Mouse (Mus musculus): ENCODE measurements around the gene Trpd52l3. TPM values are rescaled to one million over a fixed set of nuclear protein-coding genes. Genes with fewer than 3 reads are reported as not detected.
"Not testable (repeated sequence)": the region's sequence is repeated elsewhere in the genome, so short reads cannot be mapped to it uniquely, and the experiment has no call there.

Gene Trpd52l3
- polyA plus RNA-seq, 1 experiment from 2014 or later, result not detected

DNA sequence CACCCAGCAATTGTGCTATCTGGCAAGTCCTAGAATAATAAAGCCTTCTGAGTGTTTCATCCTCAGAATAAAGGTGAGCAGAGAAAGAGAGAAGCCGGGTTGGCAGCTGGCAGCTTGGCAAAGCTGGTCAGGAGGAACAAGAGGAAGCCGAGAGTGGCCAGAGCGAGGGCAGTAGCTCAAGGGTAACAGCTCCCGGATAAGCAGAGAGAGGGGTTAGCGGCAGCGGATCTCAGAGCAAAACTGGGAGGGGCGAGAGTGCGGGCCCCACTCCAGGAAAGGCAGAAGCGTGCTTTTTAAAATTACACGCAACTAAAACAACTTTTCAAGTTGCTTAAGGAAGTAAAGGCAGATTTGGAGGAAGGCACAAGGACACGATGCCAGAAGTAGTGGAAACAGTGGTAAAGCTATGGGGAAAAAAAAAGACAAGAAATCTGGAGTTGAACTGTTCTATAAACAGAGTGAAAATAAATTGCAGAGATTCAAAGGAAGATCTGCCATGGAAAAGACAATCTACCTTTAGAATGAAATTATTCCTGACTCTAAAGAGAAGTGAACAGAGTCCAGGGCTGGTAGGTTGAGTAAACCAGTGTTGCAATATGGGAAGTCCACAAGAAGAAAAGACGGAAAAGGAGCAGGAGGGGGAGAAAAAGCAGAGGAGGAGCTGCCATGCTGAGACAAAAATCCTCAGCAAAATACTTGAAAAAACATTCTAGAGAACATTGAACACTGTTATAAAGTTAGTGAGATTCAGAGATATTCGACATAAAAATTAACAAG lies 7.1 kb downstream of the Trpd52l3 start:
- 77% methylated on average over 13 of the region's 13 CpGs for WGBS
- ATAC-seq (replicated peaks; ENCODE audit: insufficient number of reproducible peaks, low FRiP score, low TSS enrichment, low read depth), result no peak
- no peaks in the 10 kb centered on the region for H3K27me3 ChIP-seq (ENCODE audit: control insufficient read depth, insufficient read depth, low read length)
- H3K27ac ChIP-seq (replicated peaks; ENCODE audit: low read depth, low read length), result no peak overlapping the region
- H3K9me3 ChIP-seq (replicated peaks; ENCODE audit: control insufficient read depth, low read length), result no peaks in the 10 kb centered on the region
- no peaks in the 10 kb centered on the region for H3K4me1 ChIP-seq (ENCODE audit: control insufficient read depth, insufficient read depth, low read length)
- H3K36me3 ChIP-seq (replicated peaks; ENCODE audit: control insufficient read depth, insufficient read depth, low read depth, low read length), result no peaks in the 10 kb centered on the region
- DNase-seq (ENCODE audit: low spot score), result no peak
- no peak overlapping the region for H3K4me3 ChIP-seq (ENCODE audit: low read depth, low read length)
- H3K4me2 ChIP-seq (ENCODE audit: low read depth, low read length), result no peak overlapping the region
- H3K9ac ChIP-seq (replicated peaks; ENCODE audit: low read length), result no peak overlapping the region

DNA sequence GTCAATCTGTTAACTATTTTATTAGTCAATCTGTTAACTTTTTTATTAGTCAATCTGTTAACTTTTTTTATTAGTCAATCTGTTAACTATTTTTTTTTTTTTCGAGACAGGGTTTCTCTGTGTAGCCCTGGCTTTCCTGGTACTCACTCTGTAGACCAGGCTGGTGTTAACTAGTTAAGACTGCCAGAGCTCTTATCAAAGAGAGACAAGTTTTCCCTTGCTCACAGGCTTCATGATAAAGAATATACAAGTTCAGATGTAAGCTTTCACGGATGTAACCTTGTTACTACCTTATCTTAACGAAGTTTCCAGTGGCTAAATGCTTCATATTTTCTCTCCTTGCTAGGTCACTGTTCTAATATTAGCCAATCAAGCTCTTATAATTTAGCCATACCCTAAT lies 10.7 kb downstream of the Trpd52l3 start:
- Histone ChIP-seq H3K27ac (replicated peaks; ENCODE audit: low read depth, low read length) (no peak overlapping the region), H3K27me3 (ENCODE audit: control insufficient read depth, insufficient read depth, low read length) (no peaks in the 10 kb centered on the region), H3K36me3 (replicated peaks; ENCODE audit: control insufficient read depth, insufficient read depth, low read depth, low read length) (no peaks in the 10 kb centered on the region), H3K4me1 (ENCODE audit: control insufficient read depth, insufficient read depth, low read length) (no peaks in the 10 kb centered on the region), H3K4me3 (ENCODE audit: low read depth, low read length) (no peak overlapping the region), H3K9ac (replicated peaks; ENCODE audit: low read length) (no peak overlapping the region), H3K4me2 (ENCODE audit: low read depth, low read length) (no peak overlapping the region), H3K9me3 (replicated peaks; ENCODE audit: control insufficient read depth, low read length) (no peaks in the 10 kb centered on the region)
- DNase-seq (ENCODE audit: low spot score), result no peak
- WGBS, result 80% methylated on average over 3 of the region's 3 CpGs
- no peak for ATAC-seq (replicated peaks; ENCODE audit: insufficient number of reproducible peaks, low FRiP score, low TSS enrichment, low read depth)

DNA sequence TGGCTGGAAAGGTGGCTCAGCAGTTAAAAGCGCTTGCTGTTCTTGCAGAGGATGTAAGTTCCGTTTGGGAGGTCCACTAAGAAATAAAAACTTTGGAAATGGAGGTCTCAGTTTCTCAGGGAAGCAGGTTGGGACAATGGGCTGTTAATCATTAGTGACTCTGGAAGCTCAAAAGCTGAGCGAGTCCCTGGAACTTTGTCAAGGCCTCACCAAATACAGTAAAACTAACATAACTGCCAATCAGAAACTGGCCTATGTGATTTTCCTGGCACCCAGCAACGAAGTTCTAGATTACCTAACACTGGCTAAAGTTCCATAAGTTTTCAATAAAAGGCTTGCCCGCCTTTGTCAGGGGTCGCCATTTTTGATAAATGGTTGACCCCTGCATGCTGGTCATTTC lies 12.6 kb downstream of the Trpd52l3 start:
- Histone ChIP-seq H3K4me3 (ENCODE audit: low read depth, low read length) (no peak overlapping the region), H3K4me1 (ENCODE audit: control insufficient read depth, insufficient read depth, low read length) (no peaks in the 10 kb centered on the region), H3K9me3 (replicated peaks; ENCODE audit: control insufficient read depth, low read length) (no peaks in the 10 kb centered on the region), H3K27me3 (ENCODE audit: control insufficient read depth, insufficient read depth, low read length) (no peaks in the 10 kb centered on the region), H3K27ac (replicated peaks; ENCODE audit: low read depth, low read length) (no peak overlapping the region), H3K9ac (replicated peaks; ENCODE audit: low read length) (no peak overlapping the region), H3K36me3 (replicated peaks; ENCODE audit: control insufficient read depth, insufficient read depth, low read depth, low read length) (no peaks in the 10 kb centered on the region), H3K4me2 (ENCODE audit: low read depth, low read length) (no peak overlapping the region)
- no peak for ATAC-seq (replicated peaks; ENCODE audit: insufficient number of reproducible peaks, low FRiP score, low TSS enrichment, low read depth)
- WGBS, result 77% methylated on average over 6 of the region's 6 CpGs
- no peak for DNase-seq (ENCODE audit: low spot score)

DNA sequence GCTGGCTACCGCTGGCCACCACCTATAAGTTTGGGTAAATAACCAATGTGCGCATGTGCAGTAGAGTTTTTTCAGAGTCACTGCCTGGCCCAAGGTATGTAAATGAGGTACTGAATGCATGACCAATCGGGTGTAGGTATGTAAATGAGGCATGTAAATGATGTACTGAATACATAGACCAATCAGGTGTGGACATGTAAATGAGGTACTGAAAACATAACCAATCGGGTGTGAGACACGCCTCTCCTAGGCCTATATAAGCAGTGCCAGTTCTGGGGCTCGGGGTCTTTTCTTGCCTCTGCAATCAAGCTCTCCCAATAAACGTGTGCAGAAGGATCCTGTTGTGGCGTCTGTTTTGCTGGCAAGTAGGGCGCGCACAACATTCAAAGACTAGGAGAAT lies 19.8 kb downstream of the Trpd52l3 start:
- H3K27me3 ChIP-seq (ENCODE audit: control insufficient read depth, insufficient read depth, low read length); H3K9me3 ChIP-seq (replicated peaks; ENCODE audit: control insufficient read depth, low read length); H3K4me3 ChIP-seq (ENCODE audit: low read depth, low read length); DNase-seq (ENCODE audit: low spot score); ATAC-seq (replicated peaks; ENCODE audit: insufficient number of reproducible peaks, low FRiP score, low TSS enrichment, low read depth); H3K27ac ChIP-seq (replicated peaks; ENCODE audit: low read depth, low read length); H3K4me2 ChIP-seq (ENCODE audit: low read depth, low read length); H3K9ac ChIP-seq (replicated peaks; ENCODE audit: low read length); H3K4me1 ChIP-seq (ENCODE audit: control insufficient read depth, insufficient read depth, low read length); H3K36me3 ChIP-seq (replicated peaks; ENCODE audit: control insufficient read depth, insufficient read depth, low read depth, low read length): not testable (repeated sequence)
- 95% methylated on average over 10 of the region's 10 CpGs for WGBS

DNA sequence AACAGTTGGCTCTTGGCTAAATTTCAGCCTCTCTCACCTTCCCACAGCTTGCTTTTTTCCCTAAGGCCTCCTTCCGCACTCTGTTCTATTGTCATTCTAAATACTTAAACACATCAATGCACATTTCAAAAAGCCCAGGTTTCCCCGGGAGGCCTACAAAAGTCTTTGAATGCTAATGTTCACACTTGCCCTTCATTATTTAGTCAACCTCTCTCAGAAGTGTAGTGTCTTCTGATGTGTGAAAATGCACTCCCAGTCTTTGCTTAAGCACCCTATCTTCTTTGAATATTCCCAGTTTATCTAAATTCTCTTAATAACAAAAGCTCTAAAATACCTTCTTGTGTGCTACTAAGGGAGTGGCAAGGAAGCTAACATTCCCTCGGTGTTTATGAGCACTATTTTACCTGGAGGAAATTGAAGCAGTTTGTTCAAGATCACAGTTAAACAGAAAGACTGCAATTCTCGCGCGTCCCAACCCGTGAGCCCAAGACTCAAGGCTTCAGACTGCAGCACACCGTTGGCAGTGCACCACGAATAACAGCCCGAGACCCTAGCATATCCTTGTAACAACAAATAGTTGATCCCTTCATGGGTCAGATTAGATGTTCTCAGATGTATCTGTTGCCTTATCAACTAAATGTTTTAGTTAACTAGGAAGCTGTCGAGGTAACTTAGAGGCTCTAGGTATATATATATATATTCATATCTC lies 25.6 kb downstream of the Trpd52l3 start:
- Histone ChIP-seq H3K4me3 (ENCODE audit: low read depth, low read length) (no peak overlapping the region), H3K4me2 (ENCODE audit: low read depth, low read length) (no peak overlapping the region), H3K9ac (replicated peaks; ENCODE audit: low read length) (no peak overlapping the region), H3K36me3 (replicated peaks; ENCODE audit: control insufficient read depth, insufficient read depth, low read depth, low read length) (no peaks in the 10 kb centered on the region), H3K4me1 (ENCODE audit: control insufficient read depth, insufficient read depth, low read length) (no peaks in the 10 kb centered on the region), H3K27ac (replicated peaks; ENCODE audit: low read depth, low read length) (no peak overlapping the region), H3K9me3 (replicated peaks; ENCODE audit: control insufficient read depth, low read length) (no peaks in the 10 kb centered on the region), H3K27me3 (ENCODE audit: control insufficient read depth, insufficient read depth, low read length) (no peaks in the 10 kb centered on the region)
- no peak for ATAC-seq (replicated peaks; ENCODE audit: insufficient number of reproducible peaks, low FRiP score, low TSS enrichment, low read depth)
- DNase-seq (ENCODE audit: low spot score), result peak; percentile 33
- WGBS, result 41% methylated on average over 11 of the region's 11 CpGs

DNA sequence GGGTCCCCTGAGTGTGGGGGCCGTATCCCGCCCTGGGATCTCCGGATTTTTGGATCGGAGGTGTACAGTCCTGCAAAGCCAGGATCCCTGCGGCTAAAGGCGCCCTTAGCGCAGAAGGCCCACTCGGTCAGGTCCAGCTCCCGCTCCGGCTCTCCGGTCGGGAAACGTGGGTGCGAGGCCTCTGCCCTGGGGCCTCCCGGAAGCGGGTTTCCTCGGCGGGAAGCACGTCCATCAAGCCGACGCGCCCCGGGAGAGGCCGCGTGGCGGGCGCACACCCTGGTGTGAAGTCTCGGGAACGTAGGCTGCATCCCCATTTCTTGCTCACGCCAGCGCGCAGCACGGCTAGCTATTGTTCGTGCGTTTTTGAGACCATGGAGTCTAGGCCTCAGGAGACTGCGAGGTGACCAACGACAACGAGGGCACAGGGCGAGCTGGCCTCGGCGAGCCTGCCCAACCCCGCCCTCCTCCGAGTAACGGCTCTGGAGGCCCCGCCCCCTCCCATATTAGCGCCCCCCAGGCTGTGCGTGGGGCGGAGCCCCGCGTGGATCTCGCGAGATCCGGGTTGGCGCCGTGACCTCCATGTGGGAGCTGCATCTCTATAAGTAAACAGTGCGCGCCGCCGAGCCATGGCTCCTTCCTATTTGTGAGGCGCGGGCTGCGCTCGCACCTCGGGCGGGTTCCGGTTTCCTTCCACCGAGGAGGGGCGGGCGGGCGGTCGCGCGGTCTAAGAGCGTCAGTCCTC lies 26.5 kb downstream of the Trpd52l3 start, which contains the start of gene Uhrf2:
Uhrf2 (plus strand) TSS at position 620 of the 742 bp plus-strand sequence.
- no peaks in the 10 kb centered on the region for H3K27me3 ChIP-seq (ENCODE audit: control insufficient read depth, insufficient read depth, low read length)
- H3K36me3 ChIP-seq (replicated peaks; ENCODE audit: control insufficient read depth, insufficient read depth, low read depth, low read length), result no peaks in the 10 kb centered on the region
- H3K9me3 ChIP-seq (replicated peaks; ENCODE audit: control insufficient read depth, low read length), result no peaks in the 10 kb centered on the region
- ATAC-seq (replicated peaks; ENCODE audit: insufficient number of reproducible peaks, low FRiP score, low TSS enrichment, low read depth), result peak; percentile 93
- WGBS, result 1% methylated on average over 67 of the region's 74 CpGs
- H3K9ac ChIP-seq (replicated peaks; ENCODE audit: low read length), result peak within 1 kb of the TSS; percentile 100
- H3K27ac ChIP-seq (replicated peaks; ENCODE audit: low read depth, low read length), result peak within 1 kb of the TSS; percentile 95
- peak within 1 kb of the TSS; percentile 100 for H3K4me3 ChIP-seq (ENCODE audit: low read depth, low read length)
- peak within 1 kb of the TSS; percentile 65 for H3K4me2 ChIP-seq (ENCODE audit: low read depth, low read length)
- no peaks in the 10 kb centered on the region for H3K4me1 ChIP-seq (ENCODE audit: control insufficient read depth, insufficient read depth, low read length)
- peak; percentile 97 for DNase-seq (ENCODE audit: low spot score)

DNA sequence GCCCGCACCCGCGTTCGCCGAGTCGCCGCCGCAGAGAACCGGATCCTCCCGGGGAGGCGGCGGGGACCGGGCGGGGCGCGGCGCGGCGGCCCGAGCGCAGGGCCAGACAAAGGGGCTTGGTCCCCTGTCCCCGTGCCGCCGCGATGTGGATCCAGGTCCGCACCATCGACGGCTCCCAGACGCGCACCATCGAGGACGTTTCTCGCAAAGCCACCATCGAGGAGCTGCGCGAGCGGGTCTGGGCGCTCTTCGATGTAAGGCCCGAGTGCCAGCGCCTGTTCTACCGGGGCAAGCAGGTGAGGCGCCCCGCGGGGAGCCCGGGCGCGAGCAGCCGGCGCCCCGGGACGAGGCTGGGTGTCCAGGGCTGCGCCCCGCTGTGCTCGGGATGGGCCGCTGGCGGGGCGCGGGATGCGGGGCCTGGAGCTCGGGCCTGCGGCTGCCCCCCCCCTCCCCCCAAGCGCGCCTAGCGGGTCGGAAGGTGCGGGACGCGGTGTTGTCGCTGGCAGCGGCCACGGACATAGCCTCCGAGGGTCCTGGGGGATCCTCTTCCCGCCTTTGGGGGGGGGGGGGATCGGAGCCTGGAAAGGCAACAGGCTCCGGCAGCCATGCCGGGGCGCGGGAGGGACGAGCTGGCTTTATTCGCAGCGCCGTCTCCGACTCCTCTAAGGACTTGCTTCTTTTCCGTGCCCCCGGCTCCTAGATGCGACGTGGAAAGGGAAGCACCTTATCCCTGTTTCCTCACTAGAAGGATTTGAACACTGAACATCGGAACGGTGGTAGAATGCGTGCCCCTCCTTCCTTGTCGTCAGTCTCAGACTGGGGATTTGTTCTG lies 27.3 kb downstream of the Trpd52l3 start:
- Histone ChIP-seq H3K4me3 (ENCODE audit: low read depth, low read length) (peak overlapping the region; percentile 100), H3K27me3 (ENCODE audit: control insufficient read depth, insufficient read depth, low read length) (no peaks in the 10 kb centered on the region), H3K4me2 (ENCODE audit: low read depth, low read length) (peak overlapping the region; percentile 61), H3K9me3 (replicated peaks; ENCODE audit: control insufficient read depth, low read length) (no peaks in the 10 kb centered on the region), H3K9ac (replicated peaks; ENCODE audit: low read length) (peak overlapping the region; percentile 100), H3K27ac (replicated peaks; ENCODE audit: low read depth, low read length) (peak overlapping the region; percentile 95), H3K4me1 (ENCODE audit: control insufficient read depth, insufficient read depth, low read length) (no peaks in the 10 kb centered on the region), H3K36me3 (replicated peaks; ENCODE audit: control insufficient read depth, insufficient read depth, low read depth, low read length) (no peaks in the 10 kb centered on the region)
- under 1% methylated on average over 67 of the region's 92 CpGs for WGBS
- ATAC-seq (replicated peaks; ENCODE audit: insufficient number of reproducible peaks, low FRiP score, low TSS enrichment, low read depth) (peak; percentile 27), DNase-seq (ENCODE audit: low spot score) (peak; percentile 43)

Data from embryonic facial prominence, embryonic 11.5 days (tissue).